Mouse (Mus musculus) hindbrain, postnatal 0 days (tissue): ENCODE measurements around the gene Atp5g1. TPM values are rescaled to one million over a fixed set of nuclear protein-coding genes. Genes with fewer than 3 reads are reported as not detected.
A peak's percentile ranks its signal among the peaks of the same experiment; 100 is the strongest.
"Not testable (repeated sequence)": the region's sequence is repeated elsewhere in the genome, so short reads cannot be mapped to it uniquely, and the experiment has no call there.

Experiments used
- ATAC-seq: fragments of 200-750 bp; cut with Nextera tagmentation; 2 replicates; pipeline ENCODE4 v1.8.0; 2017; ENCODE audit warnings: mild to moderate bottlenecking, moderate TSS enrichment, moderate library complexity
- DNase-seq: peaks from one replicate; pipeline ENCODE4 v3.0.0-alpha.2; 2015; ENCODE audit warnings: low spot score
- H3K27ac ChIP-seq: fragments of 300-500 bp; sonication (generic); 2 replicates; pipeline ENCODE4 v1.5.1; 2014; ENCODE audit warnings: mild to moderate bottlenecking
- H3K27me3 ChIP-seq: fragments of 300-500 bp; sonication (generic); 2 replicates; pipeline ENCODE4 v1.6.1; 2014; ENCODE audit warnings: low read length, mixed read lengths; ENCODE audit not compliant: insufficient read depth
- H3K36me3 ChIP-seq: fragments of 300-500 bp; sonication (generic); 2 replicates; pipeline ENCODE4 v1.6.1; 2014; ENCODE audit warnings: low read length, mixed read lengths; ENCODE audit not compliant: insufficient read depth
- H3K4me1 ChIP-seq: fragments of 300-500 bp; sonication (generic); 2 replicates; pipeline ENCODE4 v1.6.1; 2014; ENCODE audit warnings: antibody characterized with exemption, low read length, mixed read lengths; ENCODE audit not compliant: insufficient read depth
- H3K4me2 ChIP-seq: fragments of 300-500 bp; sonication (generic); 2 replicates; pipeline ENCODE4 v1.6.1; 2014; ENCODE audit warnings: low read depth, mild to moderate bottlenecking, low read length, moderate library complexity, mixed read lengths
- H3K4me3 ChIP-seq: fragments of 300-500 bp; sonication (generic); 2 replicates; pipeline ENCODE4 v1.5.1; 2014; ENCODE audit warnings: low read length
- H3K9ac ChIP-seq: fragments of 300-500 bp; sonication (generic); replicated peaks from 2 replicates; pipeline ENCODE4 v1.6.1; 2014; ENCODE audit warnings: mild to moderate bottlenecking, low read length, moderate library complexity, mixed read lengths
- H3K9me3 ChIP-seq: fragments of 300-500 bp; sonication (generic); 2 replicates; pipeline ENCODE4 v1.6.1; 2016; ENCODE audit warnings: low read length, mixed read lengths
- CTCF ChIP-seq: IDR thresholded peaks from 2 replicates; pipeline ENCODE4 v1.5.1; 2016; ENCODE audit warnings: antibody characterized with exemption, control low read depth, low read depth
- WGBS: fragments of 180-500 bp; shearing (Covaris S2); extraction: QIAGEN DNeasy Blood & Tissue Kit; methylation state at CpG from one replicate; pipeline ENCODE4 v1.1.7; 2014; 5-methylcytosine and 5-hydroxymethylcytosine counted together
- polyA plus RNA-seq: library from polyadenylated mRNA; unstranded; fragments of >200 nt; fragmentation: Nextera tagmentation; extraction: Ambion mirVana; gene quantifications from 2 replicates; pipeline ENCODE4 v1.2.1, GENCODE M21; 2015
- total RNA-seq: library from RNA; depleted of rRNA; stranded (reverse); fragments of >200 nt; gene quantifications from 2 replicates; pipeline ENCODE4 v1.2.3, GENCODE M21; 2014; rRNA removed

Atp5g1 gene
- total RNA-seq (703 and 894 TPM in 2 replicates), polyA plus RNA-seq (1,232 and 1,324 TPM in 2 replicates)

DNA sequence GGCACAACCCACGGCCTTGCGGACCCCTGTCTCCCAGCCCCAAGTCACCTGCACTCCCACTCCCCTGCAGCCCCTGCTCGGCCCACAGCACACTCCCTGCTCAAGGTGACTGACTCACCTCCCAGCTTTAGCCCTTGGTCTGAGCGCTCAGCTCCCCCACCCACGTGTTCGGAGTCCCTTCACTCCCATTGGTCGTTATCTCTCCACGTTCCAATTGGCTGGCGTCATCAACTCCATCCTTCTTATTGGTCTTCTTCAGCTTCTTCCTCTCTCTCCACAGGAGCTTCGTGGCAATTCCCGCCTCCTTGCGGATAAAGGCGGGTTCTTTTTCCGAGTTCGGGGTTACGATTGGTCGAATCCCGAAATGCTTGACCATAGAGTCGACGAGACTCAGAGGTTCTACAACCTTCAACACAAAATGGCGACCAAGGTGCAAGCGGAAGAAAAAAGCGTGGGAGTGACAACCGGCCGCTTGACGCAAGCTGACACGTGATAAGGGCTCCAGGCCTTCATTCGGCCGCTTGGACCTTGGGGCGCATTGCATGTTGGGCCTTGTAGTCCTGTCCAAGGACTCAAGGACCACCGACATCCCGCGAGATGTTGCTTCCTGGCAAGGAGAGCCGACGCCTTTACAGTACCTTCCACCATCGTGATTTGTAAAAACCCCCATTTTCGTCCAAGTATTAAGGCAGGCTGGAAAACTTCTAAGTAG, at the start of gene Atp5g1:
Atp5g1 (minus strand) TSS at position 162 of the 712 bp plus-strand sequence.
- peak; percentile 100 for DNase-seq
- Histone ChIP-seq H3K9me3 (no peaks in the 10 kb centered on the region), H3K9ac (peak within 1 kb of the TSS; percentile 84), H3K27me3 (no peaks in the 10 kb centered on the region), H3K4me3 (peak within 1 kb of the TSS; percentile 88), H3K36me3 (no peaks in the 10 kb centered on the region), H3K27ac (peak within 1 kb of the TSS; percentile 93), H3K4me1 (no peaks in the 10 kb centered on the region), H3K4me2 (peak within 1 kb of the TSS; percentile 86)
- WGBS = 1% methylated on average over 37 of the region's 37 CpGs
- peak; percentile 98 for ATAC-seq
- 0 out of 2 replicates have a peak, but pooled peaks have one; percentile 12 for TF ChIP-seq CTCF

GRCm38 (mm10) chr11:96124052-96124914, 48.8 kb upstream of the Atp5g1 start:
- 1% methylated on average over 45 of the region's 45 CpGs for WGBS

DNA sequence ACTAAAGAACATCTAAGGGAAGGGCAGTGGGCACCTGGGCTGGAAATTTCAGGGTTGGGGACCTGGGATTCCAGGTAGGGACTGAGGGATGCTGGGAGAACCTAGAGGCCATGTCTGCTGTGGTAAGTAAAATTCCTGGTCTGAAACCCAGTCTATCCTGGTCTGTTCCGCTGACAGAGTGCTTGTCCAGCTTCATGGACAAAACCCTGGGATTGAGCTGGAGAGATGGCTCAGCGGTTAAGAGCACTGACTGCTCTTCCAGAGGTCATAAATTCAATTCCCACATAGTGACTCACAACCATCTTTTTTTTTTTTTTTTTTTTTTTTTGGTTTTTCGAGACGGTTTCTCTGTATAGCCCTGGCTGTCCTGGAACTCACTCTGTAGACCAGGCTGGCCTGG, 47.3 kb upstream of the Atp5g1 start:
- not testable (repeated sequence) for H3K9me3 ChIP-seq

More at GRCm38 (mm10) chr11:96124052-96124914, 48.8 kb upstream of the Atp5g1 start:
- no peak for TF ChIP-seq CTCF
- no peaks in the 10 kb centered on the region for H3K36me3 ChIP-seq
- no peak for ATAC-seq
- H3K4me1 ChIP-seq = peaks cover 5% of the 10 kb centered on the region
- 0 out of 2 replicates have a peak overlapping the region, but pooled peaks have one; percentile 30 for H3K9ac ChIP-seq
- peaks cover 12% of the 10 kb centered on the region; the same call in 1 of the 2 replicates for H3K27me3 ChIP-seq
- H3K4me3 ChIP-seq = peak overlapping the region; percentile 40
- H3K9me3 ChIP-seq = no peaks in the 10 kb centered on the region
- no peak overlapping the region for H3K27ac ChIP-seq
- H3K4me2 ChIP-seq = peak overlapping the region; percentile 80
- DNase-seq = peak; percentile 46

DNA sequence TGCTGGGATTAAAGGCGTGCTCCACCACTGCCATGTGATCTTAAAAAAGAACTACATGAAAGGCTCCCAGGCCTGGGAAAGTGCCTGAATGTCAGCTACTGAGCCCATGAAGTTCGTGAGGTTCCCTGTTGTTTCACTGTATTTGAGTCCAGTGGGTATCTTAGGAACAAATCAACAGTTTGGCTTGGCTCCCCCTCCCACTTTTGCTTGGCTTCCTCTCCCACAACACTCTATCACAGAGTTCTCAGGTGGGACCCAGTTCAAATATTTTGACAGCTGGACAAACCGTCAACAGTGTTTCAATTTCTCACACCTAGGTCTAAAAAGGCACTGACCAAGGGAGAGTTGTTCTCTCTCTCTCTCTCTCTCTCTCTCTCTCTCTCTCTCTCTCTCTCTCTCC, 43.9 kb upstream of the Atp5g1 start:
- Histone ChIP-seq H3K9me3 (no peaks in the 10 kb centered on the region), H3K4me3 (no peak overlapping the region), H3K4me1 (peaks cover 4% of the 10 kb centered on the region), H3K27me3 (peaks cover 8% of the 10 kb centered on the region; the same call in 1 of the 2 replicates), H3K4me2 (no peak overlapping the region), H3K27ac (no peak overlapping the region), H3K36me3 (no peaks in the 10 kb centered on the region), H3K9ac (no peak overlapping the region)
- no peak for ATAC-seq
- DNase-seq = no peak
- TF ChIP-seq CTCF = no peak
- 58% methylated on average over 3 of the region's 3 CpGs for WGBS

More for the DNA sequence above, 47.3 kb upstream of the Atp5g1 start:
- 85% methylated on average over 2 of the region's 4 CpGs for WGBS
- H3K4me1 ChIP-seq, H3K36me3 ChIP-seq, DNase-seq, H3K4me3 ChIP-seq, H3K27ac ChIP-seq, H3K9ac ChIP-seq, H3K4me2 ChIP-seq, ATAC-seq: not testable (repeated sequence)
- peaks cover 12% of the 10 kb centered on the region; the same call in 1 of the 2 replicates for H3K27me3 ChIP-seq

DNA sequence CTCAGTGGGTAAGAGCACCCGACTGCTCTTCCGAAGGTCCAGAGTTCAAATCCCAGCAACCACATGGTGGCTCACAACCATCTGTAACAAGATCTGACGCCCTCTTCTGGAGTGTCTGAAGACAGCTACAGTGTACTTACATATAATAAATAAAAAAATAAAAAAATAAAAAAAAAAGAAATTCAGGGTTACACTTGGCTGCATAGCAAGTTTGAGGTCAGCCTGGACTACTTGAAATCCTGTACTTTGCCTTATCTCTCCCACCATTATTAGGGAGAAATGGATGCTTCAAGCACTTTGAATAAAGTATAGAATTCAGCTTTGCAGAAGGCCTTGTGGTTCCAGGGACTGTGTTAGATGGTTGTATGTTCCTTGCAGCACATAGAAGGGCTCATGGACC, 41.5 kb upstream of the Atp5g1 start:
- H3K4me2 ChIP-seq, DNase-seq, H3K9ac ChIP-seq, H3K9me3 ChIP-seq, H3K4me3 ChIP-seq, ATAC-seq, H3K27me3 ChIP-seq, H3K4me1 ChIP-seq, H3K27ac ChIP-seq, H3K36me3 ChIP-seq: not testable (repeated sequence)
- WGBS = 68% methylated on average over 3 of the region's 3 CpGs

- Histone ChIP-seq H3K27me3 (no peaks in the 10 kb centered on the region), H3K4me3 (no peak overlapping the region), H3K36me3 (no peaks in the 10 kb centered on the region), H3K27ac (no peak overlapping the region), H3K4me1 (no peaks in the 10 kb centered on the region), H3K9me3 (no peaks in the 10 kb centered on the region), H3K9ac (no peak overlapping the region), H3K4me2 (no peak overlapping the region)
- DNase-seq (no peak), ATAC-seq (no peak)
- TF ChIP-seq CTCF = no peak
- WGBS = 87% methylated on average over 3 of the region's 3 CpGs
These were observed 40.6 kb upstream of the Atp5g1 start for GRCm38 (mm10) chr11:96116116-96116515.
